Mouse (Mus musculus) midbrain, embryonic 11.5 days (tissue): ENCODE data around the gene Gm49396. TPM values are rescaled to one million over a fixed set of nuclear protein-coding genes. Genes with fewer than 3 reads are reported as not detected.
A peak's percentile ranks its signal among the peaks of the same experiment; 100 is the strongest.

Experiments
- ATAC-seq: fragments of 200-750 bp; cut with Nextera tagmentation; 2 replicates; pipeline ENCODE4 v1.8.0; 2017; ENCODE audit warnings: moderate TSS enrichment, moderate library complexity; ENCODE audit not compliant: low FRiP score
- DNase-seq: peaks from one replicate; pipeline ENCODE4 v3.0.0; 2015; ENCODE audit warnings: low spot score; ENCODE audit errors: missing footprints
- H3K27ac ChIP-seq: fragments of 300-500 bp; sonication (generic); 2 replicates; pipeline ENCODE4 v1.5.1; 2014; ENCODE audit warnings: low read depth, low read length
- H3K27me3 ChIP-seq: fragments of 300-500 bp; sonication (generic); 2 replicates; pipeline ENCODE4 v1.6.1; 2014; ENCODE audit warnings: mild to moderate bottlenecking, low read length, moderate library complexity, mixed read lengths; ENCODE audit not compliant: control insufficient read depth, insufficient read depth
- H3K36me3 ChIP-seq: fragments of 300-500 bp; sonication (generic); 2 replicates; pipeline ENCODE4 v1.6.1; 2014; ENCODE audit warnings: mild to moderate bottlenecking, low read length, moderate library complexity, mixed read lengths; ENCODE audit not compliant: control insufficient read depth, insufficient read depth
- H3K4me1 ChIP-seq: fragments of 300-500 bp; sonication (generic); 2 replicates; pipeline ENCODE4 v1.6.1; 2014; ENCODE audit warnings: low read length; ENCODE audit not compliant: control insufficient read depth, insufficient read depth
- H3K4me2 ChIP-seq: fragments of 300-500 bp; sonication (generic); 2 replicates; pipeline ENCODE4 v1.6.1; 2014; ENCODE audit warnings: mild to moderate bottlenecking, moderate library complexity
- H3K4me3 ChIP-seq: fragments of 300-500 bp; sonication (generic); 2 replicates; pipeline ENCODE4 v1.5.1; 2014; ENCODE audit warnings: low read depth, low read length
- H3K9ac ChIP-seq: fragments of 300-500 bp; sonication (generic); 2 replicates; pipeline ENCODE4 v1.6.1; 2014; ENCODE audit warnings: low read length
- H3K9me3 ChIP-seq: fragments of 300-500 bp; sonication (generic); 2 replicates; pipeline ENCODE4 v1.6.1; 2016; ENCODE audit warnings: low read length; ENCODE audit not compliant: control insufficient read depth
- WGBS: fragments of 180-500 bp; shearing (Covaris S2); extraction: QIAGEN DNeasy Blood & Tissue Kit; methylation state at CpG from one replicate; pipeline ENCODE4 v1.1.7; 2014; 5-methylcytosine and 5-hydroxymethylcytosine counted together
- polyA plus RNA-seq: library from polyadenylated mRNA; unstranded; fragments of >200 nt; fragmentation: Nextera tagmentation; extraction: Ambion mirVana; gene quantifications from 2 replicates; pipeline ENCODE4 v1.2.1, GENCODE M21; 2014

Gene Gm49396
- polyA plus RNA-seq, 1 experiment from 2014 or later: 7.5 TPM

- ATAC-seq (no peak), DNase-seq (peak; percentile 39)
- WGBS: 94% methylated on average over 12 of the region's 12 CpGs
- Histone ChIP-seq H3K4me3 (no peak within 1 kb of the TSS), H3K4me1 (no peaks in the 10 kb centered on the region), H3K9me3 (no peaks in the 10 kb centered on the region), H3K4me2 (peak within 1 kb of the TSS; percentile 9; the same call in 1 of the 2 replicates), H3K27ac (no peak within 1 kb of the TSS), H3K36me3 (no peaks in the 10 kb centered on the region), H3K27me3 (no peaks in the 10 kb centered on the region), H3K9ac (no peak within 1 kb of the TSS)
Observed at GRCm38 (mm10) chr7:30598786-30599185, 35.6 kb downstream of the Gm49396 start, which contains the start of gene Zbtb32. Zbtb32 (minus strand) TSS chr7:30598909.

DNA sequence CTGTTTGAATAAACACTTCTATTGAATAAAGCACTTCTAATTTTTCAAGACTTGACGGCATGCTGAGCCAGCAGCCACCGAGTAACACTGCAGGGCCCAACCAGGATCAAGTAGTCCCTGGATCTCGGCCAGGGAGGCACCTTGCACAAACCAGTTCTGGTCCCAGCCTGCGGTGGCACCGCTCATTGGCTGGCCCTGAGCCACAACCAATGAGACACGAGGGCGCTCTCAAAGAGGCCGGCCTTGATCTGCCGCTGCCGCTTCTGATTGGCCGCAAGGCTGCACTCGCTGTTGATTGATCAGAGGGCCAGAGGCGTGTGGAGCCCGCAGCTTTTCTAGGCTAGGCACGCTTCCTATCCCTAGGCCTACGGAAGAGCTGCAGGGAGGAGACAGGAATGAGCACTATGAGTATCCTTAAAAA is 36.8 kb downstream of the Gm49396 start:
- Histone ChIP-seq H3K4me2 (peak overlapping the region; percentile 15; the same call in 1 of the 2 replicates), H3K27me3 (no peaks in the 10 kb centered on the region), H3K4me3 (no peak overlapping the region), H3K36me3 (no peaks in the 10 kb centered on the region), H3K27ac (no peak overlapping the region), H3K9me3 (no peaks in the 10 kb centered on the region), H3K4me1 (no peaks in the 10 kb centered on the region), H3K9ac (no peak overlapping the region)
- 2% methylated on average over 16 of the region's 16 CpGs for WGBS
- DNase-seq: peak; percentile 89
- peak; percentile 99 for ATAC-seq

DNA sequence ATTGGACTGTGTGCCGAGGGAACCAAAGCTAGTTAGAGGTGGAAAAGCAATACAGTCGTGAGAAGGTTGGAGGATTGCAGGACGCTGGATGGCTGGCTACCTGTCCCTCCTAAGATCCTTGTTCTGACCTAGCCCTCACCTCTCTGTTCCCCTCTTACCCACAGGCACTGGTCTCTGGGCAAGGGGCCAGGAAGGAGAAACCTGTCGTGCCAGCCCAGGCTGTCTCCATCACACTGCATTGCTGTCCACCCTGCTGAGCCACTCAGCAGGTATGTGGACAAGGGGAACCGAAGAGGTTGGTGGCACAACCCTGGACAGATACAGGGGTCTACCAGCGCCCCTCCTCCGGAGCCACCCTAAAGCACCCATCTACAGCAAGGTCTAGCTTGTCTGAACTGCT is 37.5 kb downstream of the Gm49396 start:
- Histone ChIP-seq H3K27me3 (no peaks in the 10 kb centered on the region), H3K4me1 (no peaks in the 10 kb centered on the region), H3K9me3 (no peaks in the 10 kb centered on the region), H3K36me3 (no peaks in the 10 kb centered on the region), H3K4me2 (no peak overlapping the region), H3K9ac (peak overlapping the region; percentile 22; the same call in 1 of the 2 replicates), H3K4me3 (no peak overlapping the region), H3K27ac (no peak overlapping the region)
- 68% methylated on average over 7 of the region's 7 CpGs for WGBS
- ATAC-seq (no peak), DNase-seq (no peak)

- peak; percentile 19 for DNase-seq
- H3K4me2 ChIP-seq: no peak overlapping the region
- H3K27me3 ChIP-seq: no peaks in the 10 kb centered on the region
- H3K4me3 ChIP-seq: no peak overlapping the region
- no peak overlapping the region for H3K27ac ChIP-seq
- no peak for ATAC-seq
- no peak overlapping the region for H3K9ac ChIP-seq
- no peaks in the 10 kb centered on the region for H3K9me3 ChIP-seq
- 50% methylated on average over 3 of the region's 3 CpGs for WGBS
- no peaks in the 10 kb centered on the region for H3K4me1 ChIP-seq
- H3K36me3 ChIP-seq: no peaks in the 10 kb centered on the region
Observed at GRCm38 (mm10) chr7:30602583-30602982, 39.4 kb downstream of the Gm49396 start.

DNA sequence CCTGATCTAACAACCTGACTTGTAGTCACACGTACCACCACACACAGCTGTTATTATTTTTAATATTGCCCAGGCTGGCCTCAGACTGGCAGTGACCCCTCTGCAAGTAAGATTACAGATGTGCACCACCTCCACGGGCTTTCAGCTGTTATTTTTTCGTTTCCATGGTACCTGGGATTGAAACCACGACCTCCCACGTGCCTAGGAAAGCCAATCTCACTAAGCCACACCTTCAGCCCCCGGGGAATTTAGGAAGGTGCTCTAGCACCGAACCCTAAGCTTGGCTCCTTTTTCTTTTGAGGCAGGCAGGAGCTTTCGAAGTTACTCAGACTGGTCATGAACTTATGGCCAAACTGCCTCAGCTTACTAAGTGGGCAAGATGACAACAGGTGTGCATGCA is 41.3 kb downstream of the Gm49396 start:
- Histone ChIP-seq H3K4me1 (no peaks in the 10 kb centered on the region), H3K27ac (no peak overlapping the region), H3K4me3 (no peak overlapping the region), H3K9me3 (no peaks in the 10 kb centered on the region), H3K9ac (no peak overlapping the region), H3K36me3 (no peaks in the 10 kb centered on the region), H3K4me2 (no peak overlapping the region), H3K27me3 (no peaks in the 10 kb centered on the region)
- DNase-seq: no peak
- WGBS: 64% methylated on average over 8 of the region's 8 CpGs
- no peak for ATAC-seq

DNA sequence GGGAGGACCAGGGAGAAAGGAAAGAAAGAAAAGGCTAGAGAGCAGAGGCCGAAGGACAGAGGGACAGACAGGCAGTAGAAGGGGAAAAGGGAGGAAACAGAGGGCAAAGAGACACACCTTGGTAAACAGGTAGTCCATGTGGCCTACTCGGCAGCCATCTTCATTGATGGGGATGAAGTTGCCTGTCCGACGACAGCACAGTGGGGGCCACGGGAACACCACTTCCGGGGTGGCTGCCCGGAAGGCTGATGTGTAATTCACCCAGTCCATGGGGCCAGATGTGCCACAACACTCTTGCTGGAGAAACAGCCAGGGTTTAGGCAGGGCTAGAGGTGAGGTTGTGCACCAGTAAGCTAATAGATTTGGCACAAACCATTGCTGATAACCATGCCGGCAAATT is 41.8 kb downstream of the Gm49396 start:
- ATAC-seq (no peak), DNase-seq (no peak)
- no peak overlapping the region for H3K27ac ChIP-seq
- H3K9me3 ChIP-seq: no peaks in the 10 kb centered on the region
- H3K4me2 ChIP-seq: no peak overlapping the region
- no peaks in the 10 kb centered on the region for H3K36me3 ChIP-seq
- H3K9ac ChIP-seq: no peak overlapping the region
- H3K27me3 ChIP-seq: no peaks in the 10 kb centered on the region
- no peak overlapping the region for H3K4me3 ChIP-seq
- 89% methylated on average over 8 of the region's 8 CpGs for WGBS
- no peaks in the 10 kb centered on the region for H3K4me1 ChIP-seq

DNA sequence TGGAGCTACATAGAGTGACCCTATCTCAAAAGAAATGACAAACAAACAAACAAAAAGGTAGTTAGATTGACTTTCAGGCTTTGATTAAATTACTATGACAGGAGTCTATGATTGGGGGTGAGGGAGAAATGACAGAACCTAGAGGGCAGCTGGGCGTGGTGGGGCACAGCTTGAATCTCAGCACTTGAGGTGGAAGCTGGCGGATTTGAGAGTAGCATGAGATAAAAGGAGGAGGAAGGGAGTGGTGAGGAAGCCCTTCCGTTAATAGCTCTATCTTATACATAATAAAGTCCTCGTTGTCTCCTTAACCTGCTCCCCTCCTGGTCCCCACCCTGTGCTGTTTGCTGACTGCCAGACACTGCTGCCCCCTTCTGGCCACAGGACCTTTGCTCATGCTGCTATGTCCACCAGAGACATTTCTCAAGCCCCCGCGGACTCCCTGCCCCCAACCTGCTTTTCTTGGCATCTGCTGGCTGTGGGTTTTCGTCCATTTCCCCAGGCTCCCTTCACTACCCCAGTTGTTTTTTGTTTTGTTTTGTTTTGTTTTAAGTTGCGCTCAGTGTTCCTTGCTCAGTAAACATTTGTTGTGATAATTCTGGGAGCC is 44.7 kb downstream of the Gm49396 start:
- DNase-seq (peak; percentile 90), ATAC-seq (0 out of 2 replicates have a peak, but pooled peaks have one; percentile 35)
- H3K36me3 ChIP-seq: no peaks in the 10 kb centered on the region
- WGBS: 26% methylated on average over 8 of the region's 8 CpGs
- no peak overlapping the region for H3K4me3 ChIP-seq
- no peaks in the 10 kb centered on the region for H3K4me1 ChIP-seq
- no peak overlapping the region for H3K9ac ChIP-seq
- no peaks in the 10 kb centered on the region for H3K27me3 ChIP-seq
- no peak overlapping the region for H3K27ac ChIP-seq
- no peak overlapping the region for H3K4me2 ChIP-seq
- H3K9me3 ChIP-seq: no peaks in the 10 kb centered on the region

DNA sequence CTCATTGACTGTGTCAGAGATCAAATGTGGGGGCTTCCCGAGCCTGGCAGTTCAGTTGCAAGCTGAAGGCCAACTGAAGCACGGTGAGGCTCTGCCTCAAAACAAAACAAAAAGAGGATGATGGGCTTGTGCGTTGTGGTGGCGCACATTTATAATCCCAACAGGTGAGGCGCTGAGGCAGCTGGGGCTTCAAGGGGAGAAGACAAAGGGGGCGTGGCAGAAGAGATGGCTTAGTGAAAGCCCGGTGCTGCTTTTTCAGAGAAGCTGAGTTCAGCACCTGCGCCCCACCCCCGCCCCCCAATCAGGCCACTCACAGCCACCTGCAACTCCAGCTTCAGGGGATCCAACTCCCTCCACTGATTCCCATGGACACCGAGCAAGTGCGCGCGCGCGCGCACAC is 45.3 kb downstream of the Gm49396 start:
- Histone ChIP-seq H3K27ac (no peak overlapping the region), H3K9me3 (no peaks in the 10 kb centered on the region), H3K4me1 (no peaks in the 10 kb centered on the region), H3K27me3 (no peaks in the 10 kb centered on the region), H3K9ac (no peak overlapping the region), H3K4me2 (no peak overlapping the region), H3K4me3 (no peak overlapping the region), H3K36me3 (no peaks in the 10 kb centered on the region)
- ATAC-seq (no peak), DNase-seq (peak; percentile 47)
- WGBS: 51% methylated on average over 16 of the region's 16 CpGs

DNA sequence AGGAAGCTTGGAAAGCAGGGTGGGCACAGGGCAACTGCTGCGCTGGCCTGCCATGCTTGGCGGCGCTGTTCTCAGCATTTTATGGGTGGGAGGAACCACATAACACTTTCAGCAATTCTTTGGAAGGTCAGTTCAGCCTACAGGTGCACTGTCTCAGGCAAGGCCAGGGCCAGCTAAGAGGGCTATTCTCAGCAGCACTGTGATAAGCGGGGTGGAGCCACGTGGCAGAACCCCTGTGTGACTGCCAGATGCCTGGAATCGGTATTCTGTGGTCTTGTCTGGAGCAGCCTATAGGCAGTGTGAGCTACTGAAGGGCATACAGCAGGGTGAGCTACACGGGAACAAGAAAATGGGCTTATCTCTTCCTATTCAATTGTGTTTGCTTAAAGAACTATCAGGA is 46.9 kb downstream of the Gm49396 start:
- no peaks in the 10 kb centered on the region for H3K36me3 ChIP-seq
- ATAC-seq: no peak
- no peaks in the 10 kb centered on the region for H3K9me3 ChIP-seq
- no peak overlapping the region for H3K27ac ChIP-seq
- no peak overlapping the region for H3K4me3 ChIP-seq
- no peaks in the 10 kb centered on the region for H3K27me3 ChIP-seq
- DNase-seq: no peak
- no peak overlapping the region for H3K9ac ChIP-seq
- no peak overlapping the region for H3K4me2 ChIP-seq
- H3K4me1 ChIP-seq: no peaks in the 10 kb centered on the region
- 55% methylated on average over 7 of the region's 7 CpGs for WGBS
